Mouse (Mus musculus): Measurements from ENCODE around the gene Cacna1a. TPM values are rescaled to one million over a fixed set of nuclear protein-coding genes. Genes with fewer than 3 reads are reported as not detected.

Gene Cacna1a
- 59.5 and 70.5 TPM in 2 replicates for total RNA-seq (2014; rRNA removed)
- polyA plus RNA-seq (2015; fragmentation: Nextera tagmentation; extraction: Ambion mirVana): 16.5 and 17.4 TPM in 2 replicates

DNA sequence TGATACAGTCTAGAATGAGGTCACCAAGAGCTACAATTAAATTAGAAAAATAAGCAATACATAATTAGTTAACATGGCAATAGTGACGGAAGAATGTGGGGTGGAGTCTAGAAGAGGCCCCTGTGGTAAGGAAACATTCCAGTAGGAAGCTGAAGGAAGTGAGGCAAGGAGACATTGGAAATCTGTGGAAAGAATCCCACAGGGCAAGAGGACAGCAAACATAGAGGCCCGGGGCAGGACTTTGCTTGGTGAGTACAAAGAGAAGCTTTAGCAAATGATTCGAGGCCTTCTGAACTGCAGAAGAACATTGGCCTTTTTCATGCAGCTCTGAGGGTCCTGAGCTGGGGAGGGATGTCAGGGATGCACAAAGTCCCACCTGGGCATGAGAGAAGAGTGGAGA lies at the start of gene Cacna1a:
Gene Cacna1a (plus strand): TSS at position 166 of the 400 bp plus-strand sequence.
- WGBS: 87% methylated on average over 3 of the region's 3 CpGs
- DNase-seq (ENCODE audit: low spot score) (no peak), ATAC-seq (no peak)
- H3K9me3 ChIP-seq (ENCODE audit: low read length): no peaks in the 10 kb centered on the region
- H3K36me3 ChIP-seq (ENCODE audit: insufficient read depth, low read length): no peaks in the 10 kb centered on the region
- no peak within 1 kb of the TSS for H3K4me3 ChIP-seq (ENCODE audit: low read length)
- no peak within 1 kb of the TSS for H3K4me2 ChIP-seq (ENCODE audit: low read depth, low read length)
- no peak within 1 kb of the TSS for H3K27ac ChIP-seq
- H3K4me1 ChIP-seq (ENCODE audit: insufficient read depth, low read length): no peaks in the 10 kb centered on the region
- H3K27me3 ChIP-seq (ENCODE audit: insufficient read depth, low read length): no peaks in the 10 kb centered on the region
- TF ChIP-seq CTCF (IDR thresholded peaks at IDR 0.05; ENCODE audit: low read depth): no peak
- H3K9ac ChIP-seq (replicated peaks; ENCODE audit: low read length): no peak within 1 kb of the TSS

DNA sequence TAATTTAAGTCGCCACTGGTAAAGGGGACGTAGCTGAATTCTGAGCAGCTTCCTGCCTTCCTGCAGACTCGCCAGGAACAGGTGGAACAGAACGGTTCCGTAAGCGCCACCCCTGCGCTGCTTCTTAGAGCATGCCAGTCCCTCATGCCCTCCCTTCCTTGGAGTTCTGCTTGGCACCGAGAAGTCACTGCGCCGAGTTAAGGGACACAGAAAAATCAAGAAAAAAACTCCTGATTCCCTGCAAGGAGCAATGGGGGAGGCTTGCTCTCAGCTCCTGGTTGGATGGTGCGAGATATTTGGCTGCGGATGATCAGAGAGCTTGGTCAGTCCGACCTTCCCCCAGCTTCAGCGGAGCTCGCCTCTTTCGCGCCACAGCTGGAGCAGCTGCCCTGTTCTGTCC lies 49.7 kb upstream of the Cacna1a start:
- 6% methylated on average over 17 of the region's 17 CpGs for WGBS
- H3K4me2 ChIP-seq (ENCODE audit: low read depth, low read length): peak overlapping the region; percentile 55
- peaks cover 3% of the 10 kb centered on the region; the same call in 1 of the 2 replicates for H3K27me3 ChIP-seq (ENCODE audit: insufficient read depth, low read length)
- no peak overlapping the region for H3K27ac ChIP-seq
- H3K9me3 ChIP-seq (ENCODE audit: low read length): no peaks in the 10 kb centered on the region
- peak; percentile 27 for DNase-seq (ENCODE audit: low spot score)
- no peak for TF ChIP-seq CTCF (IDR thresholded peaks at IDR 0.05; ENCODE audit: low read depth)
- peak; percentile 45; the same call in 1 of the 2 replicates for ATAC-seq
- H3K36me3 ChIP-seq (ENCODE audit: insufficient read depth, low read length): no peaks in the 10 kb centered on the region
- 0 out of 2 replicates have a peak overlapping the region, but pooled peaks have one; percentile 3 for H3K9ac ChIP-seq (replicated peaks; ENCODE audit: low read length)
- peak overlapping the region; percentile 28 for H3K4me3 ChIP-seq (ENCODE audit: low read length)
- H3K4me1 ChIP-seq (ENCODE audit: insufficient read depth, low read length): no peaks in the 10 kb centered on the region; the same call in 1 of the 2 replicates

- ATAC-seq: no peak
- Histone ChIP-seq H3K36me3 (ENCODE audit: insufficient read depth, low read length) (no peaks in the 10 kb centered on the region), H3K27ac (no peak overlapping the region), H3K4me3 (ENCODE audit: low read length) (no peak overlapping the region), H3K27me3 (ENCODE audit: insufficient read depth, low read length) (peaks cover 3% of the 10 kb centered on the region; the same call in 1 of the 2 replicates), H3K9me3 (ENCODE audit: low read length) (no peaks in the 10 kb centered on the region), H3K4me1 (ENCODE audit: insufficient read depth, low read length) (no peaks in the 10 kb centered on the region; the same call in 1 of the 2 replicates), H3K9ac (replicated peaks; ENCODE audit: low read length) (no peak overlapping the region), H3K4me2 (ENCODE audit: low read depth, low read length) (no peak overlapping the region)
- WGBS: 9% methylated on average over 7 of the region's 7 CpGs
- DNase-seq (ENCODE audit: low spot score): no peak
- no peak for TF ChIP-seq CTCF (IDR thresholded peaks at IDR 0.05; ENCODE audit: low read depth)
Observed at GRCm38 (mm10) chr8:84339320-84339719, 48.9 kb upstream of the Cacna1a start.

DNA sequence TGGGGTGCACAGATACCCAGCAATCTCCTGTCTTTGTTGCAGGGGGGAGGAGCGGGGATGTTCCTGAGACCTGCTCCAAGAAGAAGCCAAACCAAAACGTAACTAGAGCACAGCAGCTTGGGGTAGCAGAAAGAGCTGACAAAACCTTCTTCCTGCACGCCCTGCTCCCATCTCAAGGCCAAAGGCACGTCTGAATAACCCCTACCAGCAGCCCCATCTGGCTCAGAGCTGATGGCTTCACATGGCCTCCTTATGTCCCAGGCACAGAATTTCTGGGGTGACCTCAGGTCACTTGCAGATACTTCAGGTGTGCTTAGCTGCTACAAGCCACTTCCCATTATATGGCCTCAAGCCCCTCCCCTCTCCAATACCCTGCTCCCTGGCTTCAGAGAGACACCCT lies 48.4 kb upstream of the Cacna1a start:
- H3K4me2 ChIP-seq (ENCODE audit: low read depth, low read length): no peak overlapping the region
- H3K4me1 ChIP-seq (ENCODE audit: insufficient read depth, low read length): no peaks in the 10 kb centered on the region; the same call in 1 of the 2 replicates
- no peaks in the 10 kb centered on the region for H3K36me3 ChIP-seq (ENCODE audit: insufficient read depth, low read length)
- H3K4me3 ChIP-seq (ENCODE audit: low read length): no peak overlapping the region
- peaks cover 3% of the 10 kb centered on the region; the same call in 1 of the 2 replicates for H3K27me3 ChIP-seq (ENCODE audit: insufficient read depth, low read length)
- no peak overlapping the region for H3K9ac ChIP-seq (replicated peaks; ENCODE audit: low read length)
- no peak for TF ChIP-seq CTCF (IDR thresholded peaks at IDR 0.05; ENCODE audit: low read depth)
- H3K9me3 ChIP-seq (ENCODE audit: low read length): no peaks in the 10 kb centered on the region
- H3K27ac ChIP-seq: no peak overlapping the region
- DNase-seq (ENCODE audit: low spot score) (no peak), ATAC-seq (no peak)
- 59% methylated on average over 4 of the region's 4 CpGs for WGBS

DNA sequence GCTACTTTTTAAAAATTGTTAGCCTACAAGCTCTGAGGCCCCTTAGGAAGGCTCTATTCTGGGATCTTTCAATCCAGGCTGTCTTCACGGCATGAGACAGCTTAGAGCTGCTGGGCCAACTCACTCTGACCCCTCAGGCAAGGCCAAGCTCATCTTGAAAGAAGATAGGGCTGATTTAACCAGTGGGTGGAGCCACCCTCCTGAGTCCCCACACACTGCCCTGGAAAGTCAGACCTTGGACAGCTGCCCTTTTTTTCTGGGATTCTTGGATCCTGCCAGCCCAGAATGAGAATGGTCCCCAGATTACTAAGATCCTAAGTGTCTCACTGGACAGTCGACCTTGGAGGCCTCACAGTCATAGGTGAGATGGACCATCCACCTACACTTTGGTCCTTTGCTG lies 47.6 kb upstream of the Cacna1a start:
- Histone ChIP-seq H3K4me1 (ENCODE audit: insufficient read depth, low read length) (no peaks in the 10 kb centered on the region; the same call in 1 of the 2 replicates), H3K4me3 (ENCODE audit: low read length) (no peak overlapping the region)

GRCm38 (mm10) chr8:84345493-84345892 lies 42.7 kb upstream of the Cacna1a start:
- H3K4me3 ChIP-seq (ENCODE audit: low read length): no peak overlapping the region
- no peaks in the 10 kb centered on the region for H3K36me3 ChIP-seq (ENCODE audit: insufficient read depth, low read length)
- no peaks in the 10 kb centered on the region for H3K27me3 ChIP-seq (ENCODE audit: insufficient read depth, low read length)
- ATAC-seq: no peak
- no peak overlapping the region for H3K9ac ChIP-seq (replicated peaks; ENCODE audit: low read length)
- H3K9me3 ChIP-seq (ENCODE audit: low read length): no peaks in the 10 kb centered on the region
- no peak for DNase-seq (ENCODE audit: low spot score)
- TF ChIP-seq CTCF (IDR thresholded peaks at IDR 0.05; ENCODE audit: low read depth): no peak
- no peaks in the 10 kb centered on the region for H3K4me1 ChIP-seq (ENCODE audit: insufficient read depth, low read length)
- H3K27ac ChIP-seq: no peak overlapping the region
- 62% methylated on average over 7 of the region's 7 CpGs for WGBS
- no peak overlapping the region for H3K4me2 ChIP-seq (ENCODE audit: low read depth, low read length)

More for the DNA sequence above, 47.6 kb upstream of the Cacna1a start:
- ATAC-seq: no peak
- Histone ChIP-seq H3K9ac (replicated peaks; ENCODE audit: low read length) (no peak overlapping the region), H3K27ac (no peak overlapping the region), H3K4me2 (ENCODE audit: low read depth, low read length) (no peak overlapping the region), H3K9me3 (ENCODE audit: low read length) (no peaks in the 10 kb centered on the region), H3K36me3 (ENCODE audit: insufficient read depth, low read length) (no peaks in the 10 kb centered on the region), H3K27me3 (ENCODE audit: insufficient read depth, low read length) (peaks cover 3% of the 10 kb centered on the region; the same call in 1 of the 2 replicates)
- TF ChIP-seq CTCF (IDR thresholded peaks at IDR 0.05; ENCODE audit: low read depth): no peak
- 23% methylated on average over 2 of the region's 2 CpGs for WGBS
- DNase-seq (ENCODE audit: low spot score): no peak

- WGBS: 43% methylated on average over 4 of the region's 4 CpGs
- Histone ChIP-seq H3K4me2 (ENCODE audit: low read depth, low read length) (no peak overlapping the region), H3K36me3 (ENCODE audit: insufficient read depth, low read length) (no peaks in the 10 kb centered on the region), H3K9ac (replicated peaks; ENCODE audit: low read length) (no peak overlapping the region), H3K27ac (no peak overlapping the region), H3K27me3 (ENCODE audit: insufficient read depth, low read length) (no peaks in the 10 kb centered on the region), H3K4me3 (ENCODE audit: low read length) (no peak overlapping the region), H3K9me3 (ENCODE audit: low read length) (no peaks in the 10 kb centered on the region), H3K4me1 (ENCODE audit: insufficient read depth, low read length) (no peaks in the 10 kb centered on the region)
- no peak for TF ChIP-seq CTCF (IDR thresholded peaks at IDR 0.05; ENCODE audit: low read depth)
- DNase-seq (ENCODE audit: low spot score) (no peak), ATAC-seq (no peak)
Observed at GRCm38 (mm10) chr8:84346421-84346820, 41.8 kb upstream of the Cacna1a start.

Data from hindbrain, postnatal 0 days (tissue).